Mouse (Mus musculus) stomach, embryonic 14.5 days (tissue): ENCODE results near the gene 4930438A08Rik. TPM values are rescaled to one million over a fixed set of nuclear protein-coding genes. Genes with fewer than 3 reads are reported as not detected.

Experiments
- ATAC-seq: fragments of 200-750 bp; cut with Nextera tagmentation; 2 replicates; pipeline ENCODE4 v1.8.0; 2017; ENCODE audit warnings: low read depth, moderate TSS enrichment; ENCODE audit not compliant: insufficient number of reproducible peaks, insufficient read depth, low FRiP score
- H3K27ac ChIP-seq: fragments of 300-500 bp; sonication (generic); 2 replicates; pipeline ENCODE4 v1.5.1; 2014; ENCODE audit warnings: mild to moderate bottlenecking, low read length, moderate library complexity, mixed read lengths
- H3K27me3 ChIP-seq: fragments of 300-500 bp; sonication (generic); 2 replicates; pipeline ENCODE4 v1.6.1; 2014; ENCODE audit warnings: low read length, control low read depth, mixed read lengths; ENCODE audit not compliant: control insufficient read depth, insufficient read depth
- H3K36me3 ChIP-seq: fragments of 300-500 bp; sonication (generic); 2 replicates; pipeline ENCODE4 v1.6.1; 2014; ENCODE audit warnings: mild to moderate bottlenecking, control low read depth, low read length, moderate library complexity, mixed read lengths; ENCODE audit not compliant: control insufficient read depth, insufficient read depth
- H3K4me1 ChIP-seq: fragments of 300-500 bp; sonication (generic); 2 replicates; pipeline ENCODE4 v1.6.1; 2014; ENCODE audit warnings: low read length, control low read depth, mixed read lengths; ENCODE audit not compliant: control insufficient read depth, insufficient read depth
- H3K4me2 ChIP-seq: fragments of 300-500 bp; sonication (generic); replicated peaks from 2 replicates; pipeline ENCODE4 v1.6.1; 2014; ENCODE audit warnings: low read depth, low read length, control low read depth
- H3K4me3 ChIP-seq: fragments of 300-500 bp; sonication (generic); 2 replicates; pipeline ENCODE4 v1.5.1; 2014; ENCODE audit warnings: low read depth, low read length, control low read depth
- H3K9ac ChIP-seq: fragments of 300-500 bp; sonication (generic); replicated peaks from 2 replicates; pipeline ENCODE4 v1.6.1; 2014; ENCODE audit warnings: low read depth, mild to moderate bottlenecking, control low read depth, low read length, moderate library complexity, mixed read lengths
- H3K9me3 ChIP-seq: fragments of 300-500 bp; sonication (generic); 2 replicates; pipeline ENCODE4 v1.6.1; 2016; ENCODE audit warnings: low read depth, low read length, control low read depth; ENCODE audit not compliant: control insufficient read depth
- WGBS: fragments of 180-500 bp; shearing (Covaris S2); extraction: QIAGEN DNeasy Blood & Tissue Kit; methylation state at CpG from one replicate; pipeline ENCODE4 v1.1.7; 2014; 5-methylcytosine and 5-hydroxymethylcytosine counted together
- polyA plus RNA-seq: library from polyadenylated mRNA; unstranded; fragments of >200 nt; fragmentation: Nextera tagmentation; extraction: Ambion mirVana; gene quantifications from 2 replicates; pipeline ENCODE4 v1.2.1, GENCODE M21; 2014

4930438A08Rik gene
- polyA plus RNA-seq, 1 experiment from 2014 or later: not detected

- Histone ChIP-seq H3K4me1 (no peaks in the 10 kb centered on the region), H3K4me2 (peak overlapping the region; percentile 72), H3K4me3 (peak overlapping the region; percentile 38), H3K36me3 (no peaks in the 10 kb centered on the region), H3K27me3 (no peaks in the 10 kb centered on the region), H3K9me3 (no peaks in the 10 kb centered on the region), H3K9ac (no peak overlapping the region), H3K27ac (no peak overlapping the region)
- 2% methylated on average over 37 of the region's 37 CpGs for WGBS
- peak; percentile 89 for ATAC-seq
These were observed 35.5 kb upstream of the 4930438A08Rik start for GRCm38 (mm10) chr11:58238840-58239791.

- Histone ChIP-seq H3K9me3 (no peaks in the 10 kb centered on the region), H3K9ac (no peak overlapping the region), H3K27me3 (no peaks in the 10 kb centered on the region), H3K4me3 (no peak overlapping the region), H3K27ac (no peak overlapping the region), H3K4me1 (no peaks in the 10 kb centered on the region), H3K4me2 (no peak overlapping the region), H3K36me3 (no peaks in the 10 kb centered on the region)
- no peak for ATAC-seq
- WGBS: 49% methylated on average over 4 of the region's 4 CpGs
These were observed 27.3 kb upstream of the 4930438A08Rik start for GRCm38 (mm10) chr11:58247294-58247693.

GRCm38 (mm10) chr11:58249203-58249981 is 25.2 kb upstream of the 4930438A08Rik start:
- H3K9me3 ChIP-seq: no peaks in the 10 kb centered on the region
- H3K4me2 ChIP-seq: no peak overlapping the region
- no peak overlapping the region for H3K27ac ChIP-seq
- H3K4me1 ChIP-seq: no peaks in the 10 kb centered on the region
- WGBS: 73% methylated on average over 7 of the region's 7 CpGs
- no peaks in the 10 kb centered on the region for H3K27me3 ChIP-seq
- no peak overlapping the region for H3K4me3 ChIP-seq
- ATAC-seq: no peak
- H3K36me3 ChIP-seq: no peaks in the 10 kb centered on the region
- no peak overlapping the region for H3K9ac ChIP-seq

GRCm38 (mm10) chr11:58250550-58250949 is 24.0 kb upstream of the 4930438A08Rik start:
- Histone ChIP-seq H3K4me1 (no peaks in the 10 kb centered on the region), H3K27me3 (no peaks in the 10 kb centered on the region), H3K36me3 (no peaks in the 10 kb centered on the region), H3K27ac (no peak overlapping the region), H3K4me2 (no peak overlapping the region), H3K9ac (no peak overlapping the region), H3K9me3 (no peaks in the 10 kb centered on the region), H3K4me3 (no peak overlapping the region)
- no peak for ATAC-seq
- WGBS: 54% methylated on average over 5 of the region's 5 CpGs

- no peaks in the 10 kb centered on the region for H3K27me3 ChIP-seq
- H3K4me2 ChIP-seq: no peak overlapping the region
- 96% methylated on average over 3 of the region's 3 CpGs for WGBS
- H3K4me3 ChIP-seq: no peak overlapping the region
- no peak overlapping the region for H3K27ac ChIP-seq
- H3K9me3 ChIP-seq: no peaks in the 10 kb centered on the region
- no peaks in the 10 kb centered on the region for H3K36me3 ChIP-seq
- H3K9ac ChIP-seq: no peak overlapping the region
- no peaks in the 10 kb centered on the region for H3K4me1 ChIP-seq
- no peak for ATAC-seq
These were observed 20.2 kb upstream of the 4930438A08Rik start for GRCm38 (mm10) chr11:58254411-58254810.

GRCm38 (mm10) chr11:58257816-58258215 is 16.8 kb upstream of the 4930438A08Rik start:
- ATAC-seq: no peak
- H3K4me1 ChIP-seq: no peaks in the 10 kb centered on the region
- no peak overlapping the region for H3K4me2 ChIP-seq
- H3K4me3 ChIP-seq: no peak overlapping the region
- H3K27me3 ChIP-seq: no peaks in the 10 kb centered on the region
- H3K27ac ChIP-seq: no peak overlapping the region
- 86% methylated on average over 5 of the region's 5 CpGs for WGBS
- no peaks in the 10 kb centered on the region for H3K9me3 ChIP-seq
- no peak overlapping the region for H3K9ac ChIP-seq
- no peaks in the 10 kb centered on the region for H3K36me3 ChIP-seq

- Histone ChIP-seq H3K27ac (no peak overlapping the region), H3K36me3 (no peaks in the 10 kb centered on the region), H3K4me2 (no peak overlapping the region), H3K4me1 (no peaks in the 10 kb centered on the region), H3K9me3 (no peaks in the 10 kb centered on the region), H3K9ac (no peak overlapping the region), H3K4me3 (no peak overlapping the region), H3K27me3 (no peaks in the 10 kb centered on the region)
- ATAC-seq: no peak
- WGBS: 86% methylated on average over 4 of the region's 4 CpGs
These were observed 14.4 kb upstream of the 4930438A08Rik start for GRCm38 (mm10) chr11:58260156-58260555.

- Histone ChIP-seq H3K4me3 (no peak overlapping the region), H3K9me3 (no peaks in the 10 kb centered on the region), H3K4me1 (no peaks in the 10 kb centered on the region), H3K27me3 (no peaks in the 10 kb centered on the region), H3K36me3 (no peaks in the 10 kb centered on the region), H3K4me2 (no peak overlapping the region), H3K27ac (no peak overlapping the region), H3K9ac (no peak overlapping the region)
- ATAC-seq: no peak
- WGBS: 82% methylated on average over 4 of the region's 4 CpGs
These were observed 12.8 kb upstream of the 4930438A08Rik start for GRCm38 (mm10) chr11:58261826-58262225.
